Mouse (Mus musculus) 3T3-L1 (cell line): Measurements from ENCODE around the gene Ifit3.
"Not testable (repeated sequence)": the region's sequence is repeated elsewhere in the genome, so short reads cannot be mapped to it uniquely, and the experiment has no call there.

ENCODE experiments used
- DNase-seq: peaks from one replicate; pipeline ENCODE4 v3.0.0-alpha.2; 2015; ENCODE audit warnings: low read depth, low spot score

Ifit3 gene

GRCm38 (mm10) chr19:34587898-34588692 lies 4.8 kb downstream of the Ifit3 start:
- peak; percentile 59 for DNase-seq

- DNase-seq = no peak
Observed at GRCm38 (mm10) chr19:34588959-34589358, 5.6 kb downstream of the Ifit3 start.

- DNase-seq = no peak
Observed at GRCm38 (mm10) chr19:34593456-34593855, 10.1 kb downstream of the Ifit3 start.

GRCm38 (mm10) chr19:34594523-34594922 lies 11.2 kb downstream of the Ifit3 start:
- not testable (repeated sequence) for DNase-seq

GRCm38 (mm10) chr19:34596811-34597210 lies 13.5 kb downstream of the Ifit3 start:
- no peak for DNase-seq

GRCm38 (mm10) chr19:34598341-34598740 lies 15.0 kb downstream of the Ifit3 start:
- peak; percentile 82 for DNase-seq

- DNase-seq = not testable (repeated sequence)
Observed at GRCm38 (mm10) chr19:34599250-34599649, 15.9 kb downstream of the Ifit3 start.

GRCm38 (mm10) chr19:34601888-34602287 lies 18.6 kb downstream of the Ifit3 start, which contains the start of gene Ifit1bl1:
TSS of gene Ifit1bl1 (minus strand) at chr19:34601956.
- not testable (repeated sequence) for DNase-seq

GRCm38 (mm10) chr19:34605472-34605871 lies 22.1 kb downstream of the Ifit3 start:
- DNase-seq = no peak

- peak; percentile 61 for DNase-seq
Observed at GRCm38 (mm10) chr19:34607237-34608051, 24.1 kb downstream of the Ifit3 start, which contains the start of gene Ifit3b. TSS of gene Ifit3b (plus strand) at chr19:34607970.

- DNase-seq = not testable (repeated sequence)
Observed at GRCm38 (mm10) chr19:34610118-34610517, 26.8 kb downstream of the Ifit3 start.

- not testable (repeated sequence) for DNase-seq
Observed at GRCm38 (mm10) chr19:34612243-34613001, 29.1 kb downstream of the Ifit3 start.

GRCm38 (mm10) chr19:34620871-34621270 lies 37.5 kb downstream of the Ifit3 start:
- DNase-seq = no peak

GRCm38 (mm10) chr19:34623781-34624180 lies 40.5 kb downstream of the Ifit3 start:
- no peak for DNase-seq

- DNase-seq = no peak
Observed at GRCm38 (mm10) chr19:34624663-34625062, 41.3 kb downstream of the Ifit3 start.

- no peak for DNase-seq
Observed at GRCm38 (mm10) chr19:34627496-34627895, 44.2 kb downstream of the Ifit3 start.

GRCm38 (mm10) chr19:34631487-34631886 lies 48.2 kb downstream of the Ifit3 start:
- DNase-seq = no peak

- no peak for DNase-seq
Observed at GRCm38 (mm10) chr19:34633484-34633883, 50.2 kb downstream of the Ifit3 start.

- peak; percentile 88 for DNase-seq
Observed at GRCm38 (mm10) chr19:34636933-34637557, 53.7 kb downstream of the Ifit3 start.
